Comparison of ENCODE assay signal across 11 mouse cellular contexts in the genomic region with DNA sequence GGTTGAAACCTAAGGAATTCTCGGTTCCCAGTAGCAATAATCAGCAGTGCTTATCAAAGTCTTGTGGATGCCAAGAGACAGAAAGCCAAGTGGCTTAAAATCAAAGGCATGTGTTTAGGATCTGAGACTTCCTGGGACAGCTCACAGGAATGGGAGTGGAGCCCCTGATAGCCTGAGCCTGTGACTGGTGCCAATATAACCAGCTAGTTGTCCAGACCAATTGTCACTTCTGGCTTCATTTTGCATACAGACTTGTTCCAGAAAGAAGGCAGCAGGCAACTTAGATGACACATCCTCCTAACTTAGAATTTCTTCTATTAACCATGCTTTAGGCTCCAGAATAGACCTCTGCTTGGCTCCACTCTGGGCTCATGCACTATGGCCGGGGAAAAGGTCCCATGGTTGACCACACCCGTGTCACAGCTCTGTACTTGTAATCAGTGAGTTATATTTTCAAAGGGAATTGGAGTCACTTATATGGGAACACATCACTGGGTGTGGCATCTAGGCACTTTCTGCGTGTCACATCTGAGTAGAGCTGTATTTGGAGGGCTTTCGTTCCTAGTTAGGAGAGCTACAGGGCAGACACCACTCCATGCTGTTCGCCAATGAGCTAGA. TPM values are rescaled to one million over a fixed set of nuclear protein-coding genes. Genes with fewer than 3 reads are reported as not detected.
DNase-seq lines count a peak whose midpoint lies in the region; ATAC-seq and TF ChIP-seq lines count a peak whose summit lies in the region.
"Had no signal": no experiment of that assay in that cellular context is flagged by ENCODE, and none has a peak within 500 bp of the region (broad histone marks: within the 10 kb centered on the region; RNA-seq: fewer than 3 reads in every experiment).

No protein-coding gene starts in this region.

- no peak overlapping the region for H3K4me3 ChIP-seq in kidney, embryonic 14.5 days (ENCODE audit: low read length)
- no peak overlapping the region for H3K4me3 ChIP-seq in kidney, embryonic 15.5 days (replicated peaks)
- H3K4me3 ChIP-seq in embryonic facial prominence, embryonic 12.5 days, result no peak overlapping the region
- H3K4me3 ChIP-seq in heart, postnatal 0 days (ENCODE audit: low read depth, low read length), result peak overlapping the region; percentile 6; the same call in 1 of the 2 replicates
- H3K4me3 ChIP-seq in liver, embryonic 16.5 days (ENCODE audit: low read depth, low read length), result no peak overlapping the region

- 0 out of 2 replicates have a peak, but pooled peaks cover 5% of the 10 kb centered on the region for H3K27me3 ChIP-seq in kidney, embryonic 14.5 days (ENCODE audit: control insufficient read depth, insufficient read depth, low read length)
- H3K27me3 ChIP-seq in kidney, embryonic 15.5 days, result 0 out of 2 replicates have a peak, but pooled peaks cover 4% of the 10 kb centered on the region
- no peaks in the 10 kb centered on the region for H3K27me3 ChIP-seq in embryonic facial prominence, embryonic 12.5 days
- no peaks in the 10 kb centered on the region for H3K27me3 ChIP-seq in heart, postnatal 0 days (ENCODE audit: control insufficient read depth, insufficient read depth, low read length)
- H3K27me3 ChIP-seq in liver, embryonic 16.5 days (ENCODE audit: control insufficient read depth, insufficient read depth, low read depth, low read length), result peaks cover 2% of the 10 kb centered on the region

- H3K36me3 ChIP-seq in kidney, embryonic 14.5 days (ENCODE audit: control insufficient read depth, insufficient read depth, low read length), result no peaks in the 10 kb centered on the region
- no peaks in the 10 kb centered on the region for H3K36me3 ChIP-seq in kidney, embryonic 15.5 days
- no peaks in the 10 kb centered on the region for H3K36me3 ChIP-seq in embryonic facial prominence, embryonic 12.5 days
- H3K36me3 ChIP-seq in heart, postnatal 0 days (replicated peaks; ENCODE audit: control insufficient read depth, insufficient read depth, low read length), result no peaks in the 10 kb centered on the region
- no peaks in the 10 kb centered on the region for H3K36me3 ChIP-seq in liver, embryonic 16.5 days (ENCODE audit: control insufficient read depth, insufficient read depth)

- H3K9ac ChIP-seq in kidney, embryonic 14.5 days (ENCODE audit: low read depth, low read length), result no peak overlapping the region
- H3K9ac ChIP-seq in kidney, embryonic 15.5 days, result no peak overlapping the region
- H3K9ac ChIP-seq in embryonic facial prominence, embryonic 12.5 days, result no peak overlapping the region
- H3K9ac ChIP-seq in heart, postnatal 0 days (replicated peaks; ENCODE audit: low read depth, low read length), result no peak overlapping the region
- H3K9ac ChIP-seq in liver, embryonic 16.5 days (ENCODE audit: low read depth, low read length), result no peak overlapping the region

- 79% methylated on average over 6 of the region's 6 CpGs for WGBS in kidney, embryonic 14.5 days
- WGBS in kidney, embryonic 15.5 days, result 75% methylated on average over 6 of the region's 6 CpGs
- WGBS in embryonic facial prominence, embryonic 12.5 days, result 80% methylated on average over 6 of the region's 6 CpGs
- WGBS in heart, postnatal 0 days, result 41% methylated on average over 6 of the region's 6 CpGs
- WGBS in liver, embryonic 16.5 days (ENCODE audit: insufficient replicate concordance), result 61% methylated on average over 6 of the region's 6 CpGs

- no peak for DNase-seq in heart, postnatal 0 days (ENCODE audit: low spot score)
- no peak for DNase-seq in gastrocnemius, postnatal 36 days
- no peak for DNase-seq in kidney, postnatal 25 days
- DNase-seq in adrenal gland, postnatal 36 days, result no peak
- DNase-seq: lung, adult 2 months; thymus, adult 2 months had no signal

- intact Hi-C loops in gastrocnemius, postnatal 36 days (cut with DNase I), result no loop called here

- H3K4me2 ChIP-seq in kidney, embryonic 14.5 days (replicated peaks; ENCODE audit: low read depth, low read length), result peak overlapping the region; percentile 21; the same call in 1 of the 2 replicates
- no peak overlapping the region for H3K4me2 ChIP-seq in kidney, embryonic 15.5 days
- H3K4me2 ChIP-seq in embryonic facial prominence, embryonic 12.5 days (replicated peaks), result peak overlapping the region; percentile 38
- H3K4me2 ChIP-seq in heart, postnatal 0 days (ENCODE audit: low read depth, low read length), result peak overlapping the region; percentile 52
- H3K4me2 ChIP-seq in liver, embryonic 16.5 days (ENCODE audit: low read depth, low read length), result peak overlapping the region; percentile 12; the same call in 1 of the 2 replicates

- peaks cover 8% of the 10 kb centered on the region for H3K4me1 ChIP-seq in kidney, embryonic 14.5 days (ENCODE audit: control insufficient read depth, insufficient read depth, low read length)
- H3K4me1 ChIP-seq in kidney, embryonic 15.5 days, result peaks cover 16% of the 10 kb centered on the region; the same call in 1 of the 2 replicates
- peaks cover 6% of the 10 kb centered on the region; the same call in 1 of the 2 replicates for H3K4me1 ChIP-seq in embryonic facial prominence, embryonic 12.5 days
- H3K4me1 ChIP-seq in heart, postnatal 0 days (ENCODE audit: control insufficient read depth, insufficient read depth), result peaks cover 9% of the 10 kb centered on the region; the same call in 1 of the 2 replicates
- H3K4me1 ChIP-seq in liver, embryonic 16.5 days (ENCODE audit: control insufficient read depth, low read depth, low read length), result peaks cover 40% of the 10 kb centered on the region

- TF ChIP-seq EP300 in heart, postnatal 0 days (IDR thresholded peaks at IDR 0.05; ENCODE audit: low read depth), result no peak

- no peak overlapping the region for H3K27ac ChIP-seq in kidney, embryonic 14.5 days (ENCODE audit: low read depth, low read length)
- no peak overlapping the region for H3K27ac ChIP-seq in kidney, embryonic 15.5 days
- no peak overlapping the region for H3K27ac ChIP-seq in embryonic facial prominence, embryonic 12.5 days
- H3K27ac ChIP-seq in heart, postnatal 0 days (ENCODE audit: low read depth), result no peak overlapping the region
- H3K27ac ChIP-seq in liver, embryonic 16.5 days (ENCODE audit: low read length), result no peak overlapping the region

- H3K9me3 ChIP-seq in kidney, embryonic 14.5 days (ENCODE audit: control insufficient read depth, low read length), result no peaks in the 10 kb centered on the region
- no peaks in the 10 kb centered on the region for H3K9me3 ChIP-seq in kidney, embryonic 15.5 days (replicated peaks)
- H3K9me3 ChIP-seq in embryonic facial prominence, embryonic 12.5 days, result no peaks in the 10 kb centered on the region
- no peaks in the 10 kb centered on the region for H3K9me3 ChIP-seq in heart, postnatal 0 days (replicated peaks; ENCODE audit: control insufficient read depth, low read length)
- no peaks in the 10 kb centered on the region for H3K9me3 ChIP-seq in liver, embryonic 16.5 days (replicated peaks; ENCODE audit: control insufficient read depth, low read length)

- no peak for ATAC-seq in kidney, embryonic 14.5 days (ENCODE audit: low FRiP score, low TSS enrichment)
- no peak for ATAC-seq in kidney, embryonic 15.5 days (replicated peaks; ENCODE audit: low FRiP score)
- ATAC-seq in embryonic facial prominence, embryonic 12.5 days (ENCODE audit: insufficient number of reproducible peaks, insufficient read depth, low FRiP score, low TSS enrichment), result no peak
- peak; percentile 39; the same call in 1 of the 2 replicates for ATAC-seq in heart, postnatal 0 days (ENCODE audit: insufficient read depth, low read depth)
- ATAC-seq in liver, embryonic 16.5 days (ENCODE audit: low read depth), result no peak
- ATAC-seq: inflammation-experienced regulatory T-cells, adult 6 months had no signal

- TF ChIP-seq CTCF in heart, postnatal 0 days (IDR thresholded peaks at IDR 0.05; ENCODE audit: low read depth), result no peak

RNA-seq across cellular contexts. Expression of gene Ociad2, which starts 18.4 kb away (rescaled TPM):
- polyA plus RNA-seq in kidney, embryonic 14.5 days (2014; fragmentation: Nextera tagmentation; extraction: Ambion mirVana), result 8.8 and 10.0 TPM in 2 replicates
- polyA plus RNA-seq in kidney, embryonic 15.5 days (2015; fragmentation: Nextera tagmentation; extraction: Ambion mirVana), result 11.4 and 12.4 TPM in 2 replicates
- polyA plus RNA-seq in embryonic facial prominence, embryonic 12.5 days (2016; fragmentation: Nextera tagmentation; extraction: Ambion mirVana), result 10.3 and 13.6 TPM in 2 replicates
- 6.7 and 13.3 TPM in 2 replicates for total RNA-seq in heart, postnatal 0 days (2014; rRNA removed; ENCODE audit: low replicate concordance)
- 16.7 and 19.6 TPM in 2 replicates for polyA plus RNA-seq in heart, postnatal 0 days (2015; fragmentation: Nextera tagmentation; extraction: Ambion mirVana)
- polyA plus RNA-seq in liver, embryonic 16.5 days (2015; fragmentation: Nextera tagmentation; extraction: Ambion mirVana), result 6.2 and 7.4 TPM in 2 replicates
- total RNA-seq in gastrocnemius, postnatal 36 days (2021), result 10 to 100 TPM; 48.8 to 50.9 TPM
- 10 to 100 TPM; 17.6 to 19.9 TPM for total RNA-seq in adrenal gland, postnatal 36 days (2021)

RNA-seq across cellular contexts. Expression of gene Cwh43, which starts 46.6 kb away (rescaled TPM):
- 0.09 and 0.23 TPM in 2 replicates for polyA plus RNA-seq in kidney, embryonic 14.5 days (2014; fragmentation: Nextera tagmentation; extraction: Ambion mirVana)
- polyA plus RNA-seq in kidney, embryonic 15.5 days (2015; fragmentation: Nextera tagmentation; extraction: Ambion mirVana), result 0.27 and 0.57 TPM in 2 replicates
- polyA plus RNA-seq in embryonic facial prominence, embryonic 12.5 days (2016; fragmentation: Nextera tagmentation; extraction: Ambion mirVana), result not detected in 2 replicates
- total RNA-seq in heart, postnatal 0 days (2014; rRNA removed; ENCODE audit: low replicate concordance), result not detected in 2 replicates
- polyA plus RNA-seq in heart, postnatal 0 days (2015; fragmentation: Nextera tagmentation; extraction: Ambion mirVana), result 0.08 TPM in 1 of 2 replicates, not detected in the other
- polyA plus RNA-seq in liver, embryonic 16.5 days (2015; fragmentation: Nextera tagmentation; extraction: Ambion mirVana), result not detected in 2 replicates
- total RNA-seq in gastrocnemius, postnatal 36 days (2021), result not detected
- total RNA-seq in adrenal gland, postnatal 36 days (2021), result not detected
- polyA plus RNA-seq: inflammation-experienced regulatory T-cells, adult 6 months had no signal
